44 mouse cellular contexts compared by ENCODE assay signal in the genomic region with DNA sequence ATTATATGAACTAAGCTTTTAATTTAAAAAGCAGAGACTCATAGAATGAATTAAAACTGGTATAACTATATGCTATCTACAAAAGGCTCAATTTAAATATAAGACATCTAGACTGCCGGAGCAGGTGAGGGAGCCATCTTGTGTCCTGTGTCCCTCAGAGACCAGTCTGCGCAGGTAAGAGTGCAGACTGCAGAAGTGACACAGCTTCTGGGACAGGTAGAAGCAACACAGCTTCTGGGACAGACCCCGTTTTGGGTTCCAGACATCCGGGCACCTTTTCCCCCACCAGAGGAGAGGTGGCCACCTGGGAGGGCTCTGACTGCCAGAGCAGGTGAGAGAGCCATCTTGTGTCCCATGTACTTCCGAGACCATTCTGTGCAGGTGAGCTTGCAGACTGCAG. TPM values are rescaled to one million over a fixed set of nuclear protein-coding genes. Genes with fewer than 3 reads are reported as not detected.
"Had no signal": no experiment of that assay in that cellular context is flagged by ENCODE, and none has a peak within 500 bp of the region (broad histone marks: within the 10 kb centered on the region; RNA-seq: fewer than 3 reads in every experiment).

No protein-coding gene starts in this region.

- H3K27ac ChIP-seq: heart, embryonic 13.5 days; heart, embryonic 15.5 days; hindbrain, embryonic 10.5 days; hindbrain, embryonic 12.5 days; hindbrain, embryonic 13.5 days; hindbrain, embryonic 14.5 days; hindbrain, embryonic 15.5 days; hindbrain, postnatal 0 days; intestine, embryonic 15.5 days; kidney, embryonic 15.5 days; kidney, postnatal 0 days; layer of hippocampus, adult 2 months; left cerebral cortex, adult 2 months had no signal

- H3K9ac ChIP-seq: heart, embryonic 12.5 days; heart, embryonic 13.5 days; heart, embryonic 15.5 days; hindbrain, embryonic 12.5 days; hindbrain, embryonic 13.5 days; hindbrain, embryonic 14.5 days; hindbrain, embryonic 15.5 days; intestine, embryonic 15.5 days; kidney, embryonic 15.5 days had no signal

- DNase-seq: heart, postnatal 10 days; heart, postnatal 14 days; heart, postnatal 36 days; heart, postnatal 4 days; kidney, adult 11 months; kidney, adult 18-20 months; kidney, adult 2 months; kidney, adult 8-10 months; kidney, adult 9 months; kidney, postnatal 10 days; kidney, postnatal 14 days; kidney, postnatal 25 days; kidney, postnatal 36 days; kidney, postnatal 4 days; layer of hippocampus, adult 9-11 months; layer of hippocampus, postnatal 36 days had no signal

- H3K27me3 ChIP-seq: heart, embryonic 12.5 days; heart, embryonic 13.5 days; heart, embryonic 15.5 days; hindbrain, embryonic 12.5 days; hindbrain, embryonic 13.5 days; hindbrain, embryonic 15.5 days; intestine, embryonic 15.5 days; kidney, embryonic 15.5 days had no signal

- H3K4me1 ChIP-seq: heart, embryonic 12.5 days; heart, embryonic 13.5 days; heart, embryonic 15.5 days; hindbrain, embryonic 10.5 days; hindbrain, embryonic 12.5 days; hindbrain, embryonic 13.5 days; hindbrain, embryonic 15.5 days; intestine, embryonic 15.5 days; kidney, embryonic 15.5 days had no signal

- H3K9me3 ChIP-seq: heart, embryonic 12.5 days; heart, embryonic 13.5 days; heart, embryonic 15.5 days; hindbrain, embryonic 10.5 days; hindbrain, embryonic 12.5 days; hindbrain, embryonic 13.5 days; hindbrain, embryonic 15.5 days; intestine, embryonic 15.5 days; kidney, embryonic 15.5 days had no signal

- H3K4me2 ChIP-seq: heart, embryonic 11.5 days; heart, embryonic 12.5 days; heart, embryonic 13.5 days; heart, embryonic 15.5 days; hindbrain, embryonic 12.5 days; hindbrain, embryonic 13.5 days; hindbrain, embryonic 14.5 days; hindbrain, embryonic 15.5 days; intestine, embryonic 15.5 days; kidney, embryonic 15.5 days had no signal

- H3K36me3 ChIP-seq: heart, embryonic 12.5 days; heart, embryonic 13.5 days; heart, embryonic 15.5 days; hindbrain, embryonic 10.5 days; hindbrain, embryonic 12.5 days; hindbrain, embryonic 13.5 days; hindbrain, embryonic 15.5 days; intestine, embryonic 15.5 days; kidney, embryonic 15.5 days had no signal

- H3K4me3 ChIP-seq: heart, embryonic 12.5 days; heart, embryonic 13.5 days; heart, embryonic 15.5 days; hindbrain, embryonic 10.5 days; hindbrain, embryonic 12.5 days; hindbrain, embryonic 13.5 days; hindbrain, embryonic 15.5 days; intestine, embryonic 15.5 days; kidney, embryonic 15.5 days; layer of hippocampus, adult 2 months; left cerebral cortex, adult 2 months had no signal

- ATAC-seq: hindbrain, embryonic 16.5 days; hindbrain, postnatal 0 days; inflammation-experienced regulatory T-cells, adult 6 months; intestine, embryonic 15.5 days; intestine, embryonic 16.5 days; intestine, postnatal 0 days had no signal

RNA-seq across cellular contexts. Expression of gene Igfbp3, which starts 37.1 kb away (rescaled TPM):
- total RNA-seq: hematopoietic stem cell, adult 5-6 weeks had no signal
- polyA plus RNA-seq: inflammation-experienced regulatory T-cells, adult 6 months had no signal

RNA-seq across cellular contexts. Expression of gene Igfbp1, which starts 53.3 kb away (rescaled TPM):
- total RNA-seq: heart, postnatal 10 days; heart, postnatal 14 days; heart, postnatal 25 days; heart, postnatal 36 days; heart, postnatal 4 days; hematopoietic stem cell, adult 5-6 weeks; hindbrain, postnatal 0 days; layer of hippocampus, adult 18-20 months; layer of hippocampus, adult 8-10 months; layer of hippocampus, postnatal 14 days; layer of hippocampus, postnatal 25 days; left cerebral cortex, adult 18-20 months; left cerebral cortex, adult 2 months had no signal
- polyA plus RNA-seq: heart, embryonic 14.5 days; heart, postnatal 0 days; hindbrain, embryonic 14.5 days; hindbrain, postnatal 0 days; inflammation-experienced regulatory T-cells, adult 6 months had no signal
